Mouse (Mus musculus) embryonic stem cell, embryonic (primary cell): Measurements from ENCODE around the gene Sytl3.
"Not testable (repeated sequence)": the region's sequence is repeated elsewhere in the genome, so short reads cannot be mapped to it uniquely, and the experiment has no call there.

Experiments
- CTCF ChIA-PET, 4 experiments: fragments of 300-600 bp in 2 of 4; fragments of 350-600 bp in 2 of 4; sonication (Branson Sonifier 250); formaldehyde crosslinking; loops; one replicate each; lab custom pipeline; 2022; ENCODE audit warnings: inconsistent platforms in 2 of 4; lab: Charles Lee
- POLR2A ChIA-PET, 4 experiments: fragments of 300-600 bp in 2 of 4; fragments of 350-600 bp in 2 of 4; sonication (Branson Sonifier 250); formaldehyde crosslinking; loops; one replicate each; lab custom pipeline; 2022; ENCODE audit warnings: antibody characterized with exemption in 4 of 4, inconsistent platforms in 1 of 4; lab: Charles Lee

Gene Sytl3

DNA sequence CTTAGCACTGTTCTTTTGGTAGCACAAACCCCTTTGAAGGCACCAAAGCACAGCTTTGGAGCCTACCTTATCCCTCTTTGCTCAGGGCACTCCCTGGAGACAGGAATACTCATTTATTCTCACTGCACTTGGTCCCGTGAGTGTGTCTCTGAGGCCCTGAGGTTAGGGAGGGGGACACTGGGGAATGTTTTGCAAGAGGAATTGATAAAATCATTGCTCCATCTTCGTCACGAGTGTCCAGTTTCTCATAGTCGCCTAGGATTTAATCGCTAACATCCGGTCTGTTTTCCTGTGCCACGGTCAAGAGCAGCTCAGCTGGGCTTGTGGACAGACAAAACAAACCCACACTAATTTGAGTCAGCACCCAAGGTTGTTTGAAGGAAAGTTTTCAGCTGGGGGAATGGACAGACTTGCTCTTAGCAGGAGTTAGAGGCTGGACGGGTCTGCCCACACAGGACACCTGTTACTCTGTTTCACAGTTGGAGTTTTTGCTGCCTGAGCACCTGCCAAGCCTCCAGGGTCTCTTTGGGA is 26.5 kb downstream of the Sytl3 start:
- CTCF ChIA-PET, POLR2A ChIA-PET: not testable (repeated sequence)

DNA sequence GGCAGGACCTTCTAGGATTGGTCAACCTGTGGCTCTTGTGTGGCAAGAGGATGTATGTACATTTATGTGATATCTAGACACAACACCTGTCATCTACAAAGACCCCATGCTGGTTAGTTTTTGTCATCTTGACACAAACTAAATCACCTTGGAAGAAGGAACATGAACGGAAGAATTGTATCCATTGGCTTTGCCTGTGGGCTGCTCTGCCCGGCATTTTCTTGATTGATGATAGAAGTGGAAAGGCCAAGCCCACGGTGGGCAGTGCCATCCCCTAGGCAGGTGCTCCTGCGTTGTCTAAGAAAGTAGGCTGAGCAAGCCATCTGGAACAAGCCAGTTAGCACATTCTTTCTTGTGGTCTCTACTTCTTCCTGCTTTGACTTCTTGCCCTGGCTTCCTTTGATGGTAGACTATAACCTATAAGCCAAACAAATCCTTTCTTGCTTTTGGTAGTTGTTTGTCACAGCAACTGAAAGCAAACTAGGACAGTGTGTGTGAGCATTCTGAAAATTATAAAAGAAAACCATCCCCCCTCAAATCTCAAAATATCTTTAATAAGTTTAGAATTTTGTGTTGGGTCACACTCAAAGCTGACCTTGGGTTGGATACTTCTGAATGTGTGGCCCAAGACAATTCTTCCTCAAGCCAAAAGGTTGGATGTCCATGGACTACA is 27.5 kb downstream of the Sytl3 start:
- CTCF ChIA-PET, result not testable (repeated sequence)

DNA sequence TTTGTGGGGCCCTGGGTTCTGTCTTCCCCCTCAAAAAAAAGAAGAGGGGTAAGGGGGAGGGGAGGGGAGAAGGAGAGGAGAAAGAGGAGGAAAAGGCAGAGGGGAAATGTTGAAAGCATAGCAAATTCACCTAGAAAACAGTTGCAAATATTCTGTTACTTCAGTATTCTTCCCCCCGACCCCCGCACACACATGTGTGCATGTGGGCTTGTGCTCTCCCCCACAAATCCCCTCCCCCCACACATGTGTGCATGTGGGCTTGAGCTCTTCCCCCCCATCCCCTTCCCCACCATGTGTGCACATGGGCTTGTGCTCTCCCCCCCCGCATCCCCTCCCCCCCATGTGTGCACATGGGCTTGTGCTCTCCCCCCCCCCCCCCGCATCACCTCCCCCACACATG is 30.5 kb downstream of the Sytl3 start:
- POLR2A ChIA-PET, CTCF ChIA-PET: not testable (repeated sequence)

More for the DNA sequence above, 27.5 kb downstream of the Sytl3 start:
- POLR2A ChIA-PET, result not testable (repeated sequence)

DNA sequence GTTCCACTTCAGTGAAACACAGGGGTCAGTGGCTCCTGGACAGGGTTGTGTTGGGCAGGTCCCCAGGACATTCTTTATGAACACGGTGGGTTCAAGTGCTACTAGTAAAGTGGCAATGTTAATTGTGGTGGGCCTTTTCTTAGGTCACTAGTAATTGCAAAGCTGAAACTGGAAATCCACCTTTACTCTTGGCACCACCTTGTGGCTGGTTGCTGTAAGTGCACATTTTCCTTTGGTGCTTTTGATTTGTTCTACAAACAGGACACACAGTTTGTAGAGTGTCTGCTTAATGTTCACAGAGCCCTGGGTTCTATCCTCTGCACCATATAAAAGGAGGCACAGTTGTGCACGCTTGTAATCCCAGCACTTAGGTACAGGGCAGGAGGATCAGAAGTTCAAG is 32.7 kb downstream of the Sytl3 start:
- POLR2A ChIA-PET, CTCF ChIA-PET: not testable (repeated sequence)

DNA sequence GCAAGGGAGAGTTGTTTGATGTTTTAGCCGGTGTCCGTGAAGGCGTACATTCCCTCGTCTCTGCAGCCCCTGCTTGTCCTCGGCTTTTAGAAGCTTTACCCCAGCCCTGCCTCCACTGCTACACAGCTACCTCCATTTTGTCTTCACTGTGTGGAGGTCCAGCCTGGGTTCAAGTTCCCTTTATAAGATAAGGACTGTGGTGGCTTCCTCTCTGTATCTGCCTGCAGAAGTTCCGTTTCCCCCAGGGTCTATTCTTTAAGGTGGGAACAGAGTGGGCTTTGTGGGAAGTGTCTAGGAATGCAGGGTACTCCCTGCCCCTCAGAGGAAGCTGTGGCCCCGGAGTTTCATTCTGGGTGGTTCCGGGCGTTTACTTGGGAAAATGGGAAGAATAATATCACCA is 36.8 kb downstream of the Sytl3 start:
- CTCF ChIA-PET, POLR2A ChIA-PET: not testable (repeated sequence)

DNA sequence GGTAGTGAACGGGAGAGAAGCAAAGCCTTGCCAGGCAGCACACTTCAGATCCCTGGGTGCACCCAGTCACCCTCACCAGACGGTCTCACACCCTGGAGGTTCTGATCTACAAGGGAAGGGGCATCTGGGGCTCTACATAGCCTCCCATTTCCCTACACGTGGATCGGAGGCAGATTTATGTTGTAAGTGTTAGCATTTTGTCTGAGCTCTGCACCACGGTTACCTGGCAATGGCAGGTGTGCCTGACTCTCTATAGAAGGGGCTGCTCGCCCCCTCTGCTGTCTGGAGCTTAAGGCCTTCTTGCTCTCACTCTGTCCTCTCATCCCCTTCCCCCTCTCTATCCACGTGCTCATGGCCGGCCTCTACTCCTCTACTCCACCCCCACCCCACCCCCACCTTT is 37.6 kb downstream of the Sytl3 start:
- CTCF ChIA-PET, POLR2A ChIA-PET: not testable (repeated sequence)

DNA sequence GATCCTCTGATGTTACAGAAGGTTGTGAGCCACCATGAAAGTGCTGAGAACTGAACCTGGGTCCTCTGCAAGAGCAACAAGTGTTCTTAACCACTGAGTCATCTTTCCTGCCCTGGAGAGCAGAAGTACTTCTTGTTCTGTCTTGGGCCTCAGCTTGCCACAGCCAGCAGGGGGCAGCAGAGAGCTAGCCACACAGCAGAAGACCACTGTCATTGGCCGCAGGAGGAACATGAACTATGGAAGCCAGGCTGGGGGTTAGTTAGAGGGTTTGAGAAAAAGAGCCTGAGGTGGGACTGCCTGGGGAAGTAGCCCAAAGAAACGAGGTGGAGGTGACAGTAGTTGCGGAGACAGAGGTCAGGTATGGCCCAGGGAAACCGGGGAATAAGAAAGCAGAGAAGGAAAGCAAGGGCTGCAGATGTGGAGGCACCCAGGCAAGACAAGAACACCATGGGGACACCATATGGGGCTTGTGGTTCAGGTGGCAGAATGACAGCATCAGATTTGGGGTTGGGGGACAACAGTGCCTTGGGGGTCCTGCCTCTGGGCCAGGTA is 38.4 kb downstream of the Sytl3 start:
- CTCF ChIA-PET, POLR2A ChIA-PET: not testable (repeated sequence)

DNA sequence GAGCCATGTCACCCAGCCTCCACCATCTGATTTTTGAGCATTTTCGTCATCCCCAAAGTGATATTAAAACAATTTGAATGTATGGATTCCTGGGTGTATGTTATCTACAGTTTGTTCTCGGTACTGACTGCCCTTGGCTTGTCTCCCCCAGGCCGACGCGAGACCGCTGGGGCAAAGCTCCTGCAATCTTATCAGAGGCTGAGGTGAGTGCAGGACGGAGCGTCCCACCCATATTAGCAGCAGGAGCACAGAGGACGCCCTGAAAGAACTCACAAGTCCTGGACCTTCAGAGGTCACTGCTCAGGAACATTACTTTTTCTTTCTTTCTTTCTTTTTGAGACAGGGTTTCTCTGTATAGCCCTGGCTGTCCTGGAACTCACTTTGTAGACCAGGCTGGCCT is 40.6 kb downstream of the Sytl3 start:
- POLR2A ChIA-PET, CTCF ChIA-PET: not testable (repeated sequence)

DNA sequence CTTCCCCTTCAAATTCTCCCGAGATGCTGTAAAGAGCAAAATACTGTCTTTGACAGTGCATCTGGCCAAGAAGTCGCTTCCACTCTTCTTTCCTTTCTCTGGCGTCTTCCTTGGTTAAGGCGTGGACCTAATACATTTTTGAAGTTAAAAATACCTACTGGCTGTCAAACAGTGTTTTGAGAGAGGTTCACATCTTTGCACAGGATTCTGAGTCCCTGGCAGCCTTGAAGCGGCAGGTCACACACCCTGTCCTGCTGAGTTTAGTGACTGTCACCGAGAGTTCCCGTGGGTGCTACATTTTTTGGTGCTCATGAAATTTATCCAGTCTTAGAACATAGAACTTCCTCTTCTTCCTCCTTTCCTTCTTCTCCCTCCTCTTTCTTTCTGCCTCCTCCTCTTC is 41.2 kb downstream of the Sytl3 start:
- CTCF ChIA-PET, POLR2A ChIA-PET: not testable (repeated sequence)

DNA sequence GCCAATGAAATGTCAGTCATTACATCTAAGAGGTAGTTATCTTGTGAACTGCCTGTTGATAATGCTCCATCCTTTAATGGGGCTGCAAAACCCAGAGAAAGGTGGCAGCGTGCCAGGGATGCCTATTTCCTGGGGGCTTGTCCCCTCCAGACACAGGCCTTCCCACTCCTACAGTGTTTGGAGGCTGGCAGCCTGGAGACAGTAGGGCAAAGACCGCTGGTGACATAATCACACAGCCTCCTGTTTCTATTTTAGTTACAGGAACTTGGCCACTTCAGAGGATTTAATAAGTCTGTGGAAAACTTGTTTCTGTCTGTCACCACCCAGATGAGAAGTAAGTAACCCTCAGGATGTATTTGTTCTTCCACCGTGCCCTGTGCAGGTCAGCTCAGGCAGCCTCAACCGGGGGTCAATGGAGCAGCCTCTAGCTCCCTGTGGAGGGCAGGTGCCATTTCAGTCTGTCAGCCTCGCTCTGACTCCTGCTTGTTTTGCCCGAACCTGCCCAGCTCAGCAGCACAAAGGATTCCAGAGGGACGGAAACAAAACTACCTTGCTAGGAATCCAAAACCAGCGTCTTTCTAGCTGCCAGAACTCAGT is 43.8 kb downstream of the Sytl3 start:
- CTCF ChIA-PET, POLR2A ChIA-PET: not testable (repeated sequence)

DNA sequence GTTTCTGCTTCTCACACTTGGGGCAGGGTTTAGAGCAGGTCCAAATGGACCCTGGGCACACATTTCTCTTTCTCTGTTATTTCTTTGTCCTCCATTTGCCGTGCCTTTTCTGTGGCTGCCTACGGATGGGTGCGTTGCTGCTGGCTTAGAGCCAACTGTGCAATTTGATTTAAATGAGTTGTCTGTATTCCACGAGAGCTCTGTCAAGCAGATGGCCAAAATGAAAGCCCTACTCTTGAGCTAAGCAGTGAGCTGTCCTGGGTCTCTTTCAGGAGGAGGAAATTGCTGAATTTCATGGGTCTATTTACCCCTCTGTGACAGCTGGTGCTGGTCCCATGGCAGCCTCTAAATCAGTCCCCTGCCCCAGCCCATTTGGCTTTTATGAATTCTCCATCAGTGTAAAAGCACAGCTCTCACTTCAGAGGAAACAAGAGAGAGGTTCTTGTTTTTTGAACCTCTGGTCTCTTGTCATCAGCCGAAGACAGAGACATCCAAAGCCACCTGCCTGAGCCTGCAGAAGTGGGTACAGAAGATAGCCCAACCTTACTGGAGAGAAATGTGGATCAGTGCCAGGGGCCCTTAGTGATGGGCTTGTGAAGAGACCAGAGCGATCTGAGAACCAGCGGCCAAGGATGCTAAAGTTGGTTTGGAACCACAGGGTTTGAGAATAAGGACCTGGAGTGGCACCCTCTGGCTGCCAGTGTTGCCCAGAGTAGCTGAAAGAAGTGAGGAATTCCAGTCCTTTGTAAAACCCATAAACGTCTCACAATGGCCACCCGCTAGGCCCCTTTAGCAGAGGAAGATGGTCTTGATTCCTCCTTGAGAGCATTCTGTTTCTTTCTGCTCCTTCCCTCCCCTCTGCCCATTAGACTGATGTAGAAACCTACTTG is 44.7 kb downstream of the Sytl3 start:
- POLR2A ChIA-PET, CTCF ChIA-PET: not testable (repeated sequence)

DNA sequence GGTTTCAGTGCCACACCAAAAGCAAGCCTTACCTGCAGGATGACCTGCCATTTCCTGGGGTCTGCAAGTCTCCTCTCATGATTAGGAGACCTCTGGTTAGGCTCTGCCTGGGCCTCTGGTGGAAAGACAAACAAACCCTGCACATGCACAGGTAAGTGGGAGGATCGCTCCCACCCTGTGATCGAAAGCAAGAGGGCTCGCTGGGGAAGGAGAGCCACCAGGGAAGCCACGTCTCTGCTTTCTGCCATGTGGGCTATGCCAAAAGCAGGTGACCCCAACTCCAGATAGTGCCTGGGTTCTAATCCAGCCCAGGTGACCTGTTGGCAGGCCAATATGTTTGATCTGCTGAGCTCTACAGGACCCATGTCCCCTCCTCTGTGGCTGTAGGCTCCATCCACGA is 47.6 kb downstream of the Sytl3 start:
- CTCF ChIA-PET, POLR2A ChIA-PET: not testable (repeated sequence)

DNA sequence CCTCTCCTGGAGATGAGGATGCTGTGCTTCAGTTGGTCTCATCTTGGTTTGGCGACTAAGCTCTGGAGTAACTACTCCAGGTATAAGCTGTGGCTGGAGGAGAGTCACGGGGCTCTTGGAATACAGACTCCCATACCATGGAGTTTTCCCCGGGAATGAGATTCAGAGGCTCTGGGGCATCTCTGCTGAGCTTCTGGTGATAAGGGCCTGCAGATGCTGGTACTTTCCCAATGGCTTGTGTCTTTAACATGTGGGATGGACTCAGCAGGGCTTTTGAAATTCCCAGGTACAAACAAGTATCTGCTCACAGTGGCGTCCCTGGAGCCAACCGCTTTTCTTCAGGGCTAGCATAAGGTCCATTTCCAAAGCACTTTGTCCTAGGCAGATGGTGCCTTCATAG is 48.5 kb downstream of the Sytl3 start:
- CTCF ChIA-PET, POLR2A ChIA-PET: not testable (repeated sequence)

DNA sequence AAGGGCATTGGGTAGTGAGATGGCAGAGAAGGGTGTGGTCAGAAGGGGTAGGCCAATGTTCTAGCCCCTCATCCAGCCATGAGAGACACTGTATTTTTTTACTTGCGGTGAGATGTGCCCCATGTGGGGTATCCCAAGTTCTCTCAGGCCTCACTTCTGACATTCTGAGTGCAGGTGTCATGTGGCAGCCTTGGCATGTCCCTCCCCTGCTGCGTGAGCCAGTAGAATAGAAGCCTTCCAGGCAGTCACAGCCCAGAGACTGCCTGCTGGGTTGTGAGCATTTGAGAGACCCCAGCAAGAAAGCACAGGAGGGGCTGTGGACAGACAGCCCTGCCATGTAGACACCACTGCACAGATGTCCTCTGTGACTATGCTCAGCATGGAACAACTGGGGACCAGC is 49.3 kb downstream of the Sytl3 start:
- POLR2A ChIA-PET, CTCF ChIA-PET: not testable (repeated sequence)

DNA sequence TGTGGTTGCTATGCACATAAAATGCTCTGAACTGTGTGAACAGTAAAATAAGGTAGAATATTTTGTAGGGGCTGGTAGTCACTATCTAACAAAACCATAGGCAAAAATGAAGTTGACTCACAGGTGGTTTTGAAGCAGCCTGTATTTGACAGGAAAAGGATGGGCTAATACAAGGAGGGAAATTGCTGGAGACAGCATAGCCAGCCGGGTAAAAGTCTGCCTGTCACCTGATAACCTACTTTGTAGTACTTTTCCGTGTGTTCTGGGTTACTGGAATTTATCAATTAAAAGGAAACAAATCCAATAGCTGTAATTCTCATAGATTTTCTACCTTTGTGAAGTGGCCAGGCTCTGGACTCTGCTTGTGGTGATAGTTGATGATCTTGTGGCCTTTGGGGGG is 54.6 kb downstream of the Sytl3 start:
- POLR2A ChIA-PET, CTCF ChIA-PET: not testable (repeated sequence)

DNA sequence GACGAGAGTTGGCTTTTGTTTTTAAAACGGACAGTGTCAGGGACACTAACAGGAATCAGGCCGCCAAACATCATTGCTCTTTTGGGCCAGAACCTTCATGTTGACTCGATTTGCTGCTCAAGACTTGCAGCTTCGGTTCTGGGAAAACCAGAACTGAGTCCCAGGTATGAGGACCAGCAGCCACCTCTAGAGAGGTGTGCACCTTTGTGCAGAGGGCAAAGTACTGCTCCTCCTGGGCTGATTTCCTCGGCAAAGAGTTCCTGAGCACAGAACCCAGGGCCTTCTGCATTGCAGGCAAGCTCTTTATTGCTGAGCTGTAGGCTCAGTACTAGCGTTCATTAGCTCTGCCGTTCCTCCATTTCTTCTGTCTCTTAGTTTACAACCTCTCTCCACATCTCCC is 55.1 kb downstream of the Sytl3 start:
- POLR2A ChIA-PET, result not testable (repeated sequence)

DNA sequence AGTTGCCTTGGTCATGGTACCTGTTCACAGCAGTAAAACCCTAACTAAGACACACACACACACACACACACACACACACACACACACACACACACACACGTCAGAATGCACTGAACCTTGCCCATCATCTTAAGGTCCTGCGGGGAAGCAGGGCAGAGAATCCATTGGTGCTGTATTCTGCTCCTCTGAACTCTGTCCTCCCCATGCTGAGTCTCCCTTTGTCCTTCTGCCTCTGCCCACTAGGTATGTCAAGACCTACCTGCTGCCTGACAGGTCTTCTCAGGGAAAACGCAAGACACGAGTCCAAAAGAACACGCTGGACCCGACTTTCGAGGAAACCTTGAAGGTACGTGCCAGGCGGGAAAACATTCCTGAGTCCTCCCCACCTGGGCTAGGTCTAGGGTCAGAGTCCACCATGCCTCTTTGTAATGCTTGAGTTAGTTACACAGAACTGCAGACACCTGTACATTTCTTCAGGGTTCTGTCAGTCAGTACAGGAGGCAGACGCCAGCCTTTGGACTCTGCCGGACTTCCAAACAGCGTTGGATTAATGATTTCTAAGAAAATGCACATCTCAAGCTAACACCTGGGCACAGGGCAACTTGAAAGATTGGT is 69.2 kb downstream of the Sytl3 start:
- POLR2A ChIA-PET, result no interaction called here
- CTCF ChIA-PET, result interaction anchor here in 1 of 4 experiments (1.0 kb wide), 1 partner anchor 124 kb away, joined by 5 read pairs; no protein-coding TSS in a partner anchor

More for the DNA sequence above, 55.1 kb downstream of the Sytl3 start:
- CTCF ChIA-PET, result not testable (repeated sequence)

DNA sequence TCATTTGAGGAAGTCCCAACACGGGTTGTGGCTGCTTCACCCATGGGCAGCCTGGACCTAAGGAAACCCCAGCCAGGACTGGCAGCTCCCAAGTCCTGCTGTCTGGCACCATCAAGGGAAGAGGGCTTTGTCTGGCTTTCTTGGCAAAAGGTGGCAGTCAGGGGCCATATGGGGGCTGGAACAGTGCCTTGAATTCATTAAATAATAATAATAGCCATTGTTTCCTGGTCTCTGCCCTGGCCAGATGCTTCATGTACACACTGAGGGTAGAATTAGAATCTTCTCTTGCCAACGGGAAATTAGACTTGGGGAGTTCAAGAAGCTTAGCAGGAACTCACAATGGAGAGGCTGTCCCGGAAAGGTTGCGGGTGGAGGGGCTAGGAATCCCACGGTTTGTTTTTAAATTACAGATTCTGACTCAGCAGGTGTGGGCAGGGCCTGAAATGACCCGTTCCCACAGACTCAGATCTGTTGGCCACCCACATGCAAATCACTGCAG is 70.4 kb downstream of the Sytl3 start:
- ChIA-PET CTCF (no interaction called here), POLR2A (interaction anchor here in 1 of 4 experiments (0.6 kb wide), 1 partner anchor 14 kb away, joined by 3 read pairs; no protein-coding TSS in a partner anchor)

DNA sequence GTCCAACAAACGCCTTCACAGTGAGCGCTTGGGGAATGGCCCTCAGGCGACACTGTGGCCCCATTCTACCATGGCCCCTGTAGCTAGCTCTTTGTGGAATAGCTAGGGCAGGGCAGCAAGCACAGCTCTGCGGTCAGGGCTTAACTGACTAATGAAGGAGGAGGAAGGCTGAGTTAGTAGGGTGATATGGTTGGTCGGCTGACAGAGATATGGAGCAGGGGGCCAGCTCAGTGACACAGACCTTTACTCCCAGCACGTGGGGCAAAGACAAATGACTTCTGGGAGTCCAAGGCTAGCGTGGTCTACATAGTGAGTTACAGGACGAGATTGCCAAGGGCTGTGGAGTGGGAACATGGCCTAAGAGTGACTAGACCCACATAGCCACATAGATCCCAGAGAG is 72.2 kb downstream of the Sytl3 start:
- CTCF ChIA-PET, result no interaction called here
- POLR2A ChIA-PET, result interaction anchor here in 2 of 4 experiments (0.5 to 0.8 kb wide), 2 partner anchors 11 to 97 kb away, joined by 3 to 17 read pairs; no protein-coding TSS in a partner anchor
